Mouse (Mus musculus): Measurements from ENCODE around the gene Sema5a. TPM values are rescaled to one million over a fixed set of nuclear protein-coding genes. Genes with fewer than 3 reads are reported as not detected.

Gene Sema5a
- total RNA-seq, 1 experiment from 2014 or later = 23.0 TPM

GRCm38 (mm10) chr15:32442745-32443144, 198.1 kb downstream of the Sema5a start:
- no peak for DNase-seq

- DNase-seq = no peak
Observed at GRCm38 (mm10) chr15:32447558-32448349, 203.1 kb downstream of the Sema5a start.

GRCm38 (mm10) chr15:32459046-32459445, 214.4 kb downstream of the Sema5a start:
- DNase-seq = no peak

GRCm38 (mm10) chr15:32460238-32460637, 215.6 kb downstream of the Sema5a start:
- DNase-seq = no peak

GRCm38 (mm10) chr15:32471480-32472050, 227.0 kb downstream of the Sema5a start:
- DNase-seq = no peak

- no peak for DNase-seq
Observed at GRCm38 (mm10) chr15:32480747-32481146, 236.1 kb downstream of the Sema5a start.

GRCm38 (mm10) chr15:32485064-32485964, 240.7 kb downstream of the Sema5a start:
- no peak for DNase-seq

GRCm38 (mm10) chr15:32487968-32488367, 243.4 kb downstream of the Sema5a start:
- no peak for DNase-seq

- peak; percentile 13 for DNase-seq
Observed at GRCm38 (mm10) chr15:32494219-32494618, 249.6 kb downstream of the Sema5a start.

- DNase-seq = no peak
Observed at GRCm38 (mm10) chr15:32494899-32495298, 250.3 kb downstream of the Sema5a start.

GRCm38 (mm10) chr15:32496880-32497279, 252.3 kb downstream of the Sema5a start:
- no peak for DNase-seq

GRCm38 (mm10) chr15:32505941-32506340, 261.3 kb downstream of the Sema5a start:
- DNase-seq = no peak

GRCm38 (mm10) chr15:32508282-32508681, 263.7 kb downstream of the Sema5a start:
- DNase-seq = no peak

GRCm38 (mm10) chr15:32514877-32515276, 270.3 kb downstream of the Sema5a start:
- DNase-seq = no peak

- DNase-seq = no peak
Observed at GRCm38 (mm10) chr15:32517954-32518353, 273.3 kb downstream of the Sema5a start.

GRCm38 (mm10) chr15:32532539-32532938, 287.9 kb downstream of the Sema5a start:
- no peak for DNase-seq

GRCm38 (mm10) chr15:32533541-32534080, 289.0 kb downstream of the Sema5a start:
- no peak for DNase-seq

GRCm38 (mm10) chr15:32536755-32537503, 292.3 kb downstream of the Sema5a start:
- no peak for DNase-seq

GRCm38 (mm10) chr15:32537504-32537792, 292.8 kb downstream of the Sema5a start:
- no peak for DNase-seq

GRCm38 (mm10) chr15:32538092-32538491, 293.5 kb downstream of the Sema5a start:
- no peak for DNase-seq

GRCm38 (mm10) chr15:32542746-32543145, 298.1 kb downstream of the Sema5a start:
- peak; percentile 16 for DNase-seq

GRCm38 (mm10) chr15:32543181-32543580, 298.6 kb downstream of the Sema5a start:
- DNase-seq = no peak

All from adrenal gland, postnatal 14 days (tissue).